Mouse (Mus musculus) liver, embryonic 14.5 days (tissue): ENCODE results near the gene Nr5a2.

Source experiments
- CTCF ChIP-seq: IDR thresholded peaks from 2 replicates; pipeline ENCODE4 v1.5.1; 2016; ENCODE audit warnings: antibody characterized with exemption, low read depth, control low read depth
- EP300 ChIP-seq: IDR thresholded peaks from 2 replicates; pipeline ENCODE4 v1.6.1; 2016; ENCODE audit warnings: antibody characterized with exemption, low read depth

DNA sequence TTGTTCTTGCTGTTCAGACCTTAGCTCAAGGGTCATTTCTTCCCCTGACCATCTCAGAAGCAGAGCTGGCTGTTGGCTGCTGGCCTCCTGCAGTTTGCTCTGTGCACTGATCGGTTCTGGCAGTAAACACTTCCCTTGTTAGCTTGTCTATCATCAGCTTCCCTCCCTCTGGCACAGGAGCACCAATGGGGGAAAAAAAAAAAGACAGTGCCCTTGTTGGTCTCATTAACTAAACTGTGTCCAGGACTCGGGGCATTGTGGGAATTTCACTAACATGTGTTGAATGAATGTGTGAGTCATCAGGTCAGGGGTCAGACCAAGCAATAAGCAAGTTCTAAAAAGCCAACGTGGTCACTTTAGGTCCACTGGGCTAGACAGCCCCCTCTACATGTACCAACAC, 34.2 kb downstream of the Nr5a2 start:
- TF ChIP-seq EP300 (no peak), CTCF (no peak)
